Mouse (Mus musculus) ES-E14 (cell line): ENCODE measurements around the gene Tubgcp2. TPM values are rescaled to one million over a fixed set of nuclear protein-coding genes. Genes with fewer than 3 reads are reported as not detected.
A peak's percentile ranks its signal among the peaks of the same experiment; 100 is the strongest.

Source experiments
- DNase-seq: peaks from one replicate; pipeline ENCODE4 v3.0.0-alpha.2; 2013; ENCODE audit warnings: low read depth, low spot score
- H3K27ac ChIP-seq: 2 replicates; pipeline ENCODE4 v1.5.1; 2012; ENCODE audit warnings: low read depth, mild to moderate bottlenecking, low read length, moderate library complexity, mixed read lengths; ENCODE audit not compliant: poor library complexity, insufficient read depth, severe bottlenecking
- H3K36me3 ChIP-seq: 2 replicates; pipeline ENCODE4 v1.6.1; 2012; ENCODE audit warnings: mild to moderate bottlenecking, low read length, moderate library complexity, mixed read lengths; ENCODE audit not compliant: control insufficient read depth, poor library complexity, insufficient read depth, severe bottlenecking
- H3K4me1 ChIP-seq, 2 experiments: fragments of 150-350 bp in 1 of 2; sonication (generic) in 1 of 2; 2 replicates each; pipeline ENCODE4 v1.6.1; 2012; ENCODE audit warnings: low read length in 2 of 2, mild to moderate bottlenecking in 1 of 2, mixed read lengths in 1 of 2; ENCODE audit not compliant: control insufficient read depth in 2 of 2, insufficient read depth in 2 of 2, poor library complexity in 1 of 2
- H3K4me3 ChIP-seq, 2 experiments: fragments of 150-350 bp in 1 of 2; sonication (generic) in 1 of 2; 2 replicates each; pipeline ENCODE4 v1.5.1; 2012; ENCODE audit warnings: low read length in 2 of 2, low read depth in 1 of 2, mild to moderate bottlenecking in 1 of 2, mixed read lengths in 1 of 2; ENCODE audit not compliant: insufficient read depth in 1 of 2, poor library complexity in 1 of 2, severe bottlenecking in 1 of 2
- H3K9ac ChIP-seq: 2 replicates; pipeline ENCODE4 v1.6.1; 2012; ENCODE audit warnings: low read depth, mild to moderate bottlenecking, low read length, mixed read lengths; ENCODE audit not compliant: poor library complexity, insufficient read depth, severe bottlenecking
- H3K9me3 ChIP-seq: fragments of 150-350 bp; sonication (generic); 2 replicates; pipeline ENCODE4 v1.6.1; 2012; ENCODE audit warnings: low read depth, mild to moderate bottlenecking, low read length; ENCODE audit not compliant: control insufficient read depth, insufficient read depth
- CHD2 ChIP-seq: IDR thresholded peaks from 2 replicates; pipeline ENCODE4 v1.6.1; 2014; ENCODE audit warnings: mild to moderate bottlenecking, low read depth, low read length, inconsistent platforms
- HCFC1 ChIP-seq: IDR thresholded peaks from 2 replicates; pipeline ENCODE4 v1.6.1; 2012; ENCODE audit warnings: low read length, inconsistent platforms, borderline replicate concordance; ENCODE audit not compliant: insufficient read depth
- MAFK ChIP-seq: IDR thresholded peaks from 2 replicates; pipeline ENCODE4 v1.6.1; 2014; ENCODE audit warnings: mild to moderate bottlenecking, low read depth, low read length, inconsistent platforms; ENCODE audit not compliant: insufficient read depth
- ZC3H11A ChIP-seq: IDR thresholded peaks from 2 replicates; pipeline ENCODE4 v1.6.1; 2012; ENCODE audit warnings: low read depth, mild to moderate bottlenecking, inconsistent platforms, low read length, borderline replicate concordance
- ZNF384 ChIP-seq: IDR thresholded peaks from 2 replicates; pipeline ENCODE4 v1.6.1; 2012; ENCODE audit warnings: low read depth, low read length, inconsistent platforms
- in situ Hi-C, 2 experiments: fragments of 600-800 bp; cut with MboI; formaldehyde crosslinking; loops; one replicate each; pipeline ENCODE4 v1.15.1; 2025; ENCODE audit warnings: low sequenced_read_pairs in 2 of 2, inconsistent platforms in 1 of 2; ENCODE audit not compliant: unreplicated experiment in 2 of 2
- total RNA-seq: library from RNA; depleted of rRNA; stranded (reverse); fragments of 300-350 nt; gene quantifications from 2 replicates; pipeline ENCODE4 v1.2.3, GENCODE M21; 2012

Gene Tubgcp2
- total RNA-seq, 1 experiment: 28.1 TPM

DNA sequence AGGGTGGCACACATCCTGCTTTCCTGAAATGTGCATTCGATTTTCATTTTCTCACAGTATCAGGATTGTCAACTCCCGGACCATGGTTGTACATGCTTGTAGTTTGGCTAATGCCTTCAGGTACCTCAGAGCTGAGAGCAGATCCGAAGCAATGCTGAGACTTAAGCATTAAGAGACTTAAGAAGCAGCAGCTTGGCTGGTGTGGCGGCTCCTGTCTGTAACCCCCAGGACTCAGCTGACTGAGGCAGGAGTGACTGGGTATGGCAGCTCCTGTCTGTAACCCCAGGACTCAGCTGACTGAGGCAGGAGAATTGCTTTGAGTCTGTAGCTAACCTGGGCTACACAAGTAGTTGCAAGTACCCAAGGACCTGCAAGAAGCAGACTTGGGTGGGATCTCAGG lies 9.1 kb upstream of the Tubgcp2 start:
- TF ChIP-seq ZNF384: no peak
- TF ChIP-seq HCFC1: no peak
- TF ChIP-seq MAFK: no peak
- no peak for TF ChIP-seq CHD2
- TF ChIP-seq ZC3H11A: no peak
- Histone ChIP-seq H3K4me3 (no peak overlapping the region), H3K27ac (no peak overlapping the region), H3K36me3 (no peaks in the 10 kb centered on the region), H3K4me1 (no peaks in the 10 kb centered on the region), H3K9ac (no peak overlapping the region), H3K9me3 (no peaks in the 10 kb centered on the region)
- in situ Hi-C loops: no loop called here
- no peak for DNase-seq

DNA sequence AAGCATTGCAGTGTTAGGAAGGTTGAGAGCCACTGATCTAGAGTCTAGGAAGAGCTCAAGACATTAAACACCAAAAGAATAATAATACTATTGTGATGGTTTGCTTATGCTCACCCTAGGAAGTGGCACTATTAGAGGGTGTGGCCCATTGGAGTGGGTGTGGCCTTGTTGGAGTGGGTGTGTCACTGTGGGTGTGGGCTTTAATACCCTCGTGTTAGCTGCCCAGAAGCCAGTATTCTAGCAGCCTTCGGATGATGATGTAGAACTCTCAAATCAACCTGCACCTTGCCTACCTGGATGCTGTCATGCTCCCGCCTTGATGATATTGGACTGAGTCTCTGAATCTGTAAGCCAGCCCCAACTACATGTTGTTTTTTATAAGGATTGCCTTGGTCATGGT lies 6.3 kb upstream of the Tubgcp2 start:
- Histone ChIP-seq H3K4me3 (no peak overlapping the region), H3K4me1 (no peaks in the 10 kb centered on the region), H3K9me3 (no peaks in the 10 kb centered on the region), H3K36me3 (peaks cover 4% of the 10 kb centered on the region; the same call in 1 of the 2 replicates), H3K9ac (no peak overlapping the region), H3K27ac (no peak overlapping the region)
- in situ Hi-C loops: no loop called here
- no peak for DNase-seq
- TF ChIP-seq HCFC1: no peak
- no peak for TF ChIP-seq ZC3H11A
- no peak for TF ChIP-seq CHD2
- no peak for TF ChIP-seq ZNF384
- no peak for TF ChIP-seq MAFK

DNA sequence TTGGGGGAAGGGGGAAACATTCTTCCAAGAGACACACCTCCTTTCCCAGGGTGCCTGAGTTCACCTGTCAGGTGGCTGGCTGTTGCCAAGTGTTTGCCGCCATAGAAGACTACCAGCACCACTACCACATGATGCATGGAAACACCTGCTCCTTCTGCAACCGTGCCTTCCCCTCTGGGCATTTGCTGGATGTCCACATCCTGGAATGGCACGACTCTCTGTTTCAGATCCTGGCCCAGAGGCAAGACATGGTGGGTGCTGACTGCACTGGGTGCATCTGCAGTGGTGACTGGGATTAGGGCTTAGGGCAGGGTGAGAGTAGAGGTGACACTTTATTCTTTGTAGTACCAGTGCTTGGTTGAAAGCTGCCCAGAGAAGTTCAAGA lies 694 bp upstream of the Tubgcp2 start:
- no peak overlapping the region for H3K27ac ChIP-seq
- H3K36me3 ChIP-seq: peaks cover 14% of the 10 kb centered on the region; the same call in 1 of the 2 replicates
- in situ Hi-C loops: no loop called here
- no peaks in the 10 kb centered on the region for H3K9me3 ChIP-seq
- H3K4me3 ChIP-seq: peak overlapping the region; percentile 89 to 95
- H3K9ac ChIP-seq: no peak overlapping the region
- TF ChIP-seq ZC3H11A (no peak), HCFC1 (no peak), ZNF384 (no peak), CHD2 (no peak), MAFK (no peak)
- no peak for DNase-seq
- H3K4me1 ChIP-seq: peaks cover 0 to 5% of the 10 kb centered on the region in 2 experiments; a peak in 1 of 4 replicates

DNA sequence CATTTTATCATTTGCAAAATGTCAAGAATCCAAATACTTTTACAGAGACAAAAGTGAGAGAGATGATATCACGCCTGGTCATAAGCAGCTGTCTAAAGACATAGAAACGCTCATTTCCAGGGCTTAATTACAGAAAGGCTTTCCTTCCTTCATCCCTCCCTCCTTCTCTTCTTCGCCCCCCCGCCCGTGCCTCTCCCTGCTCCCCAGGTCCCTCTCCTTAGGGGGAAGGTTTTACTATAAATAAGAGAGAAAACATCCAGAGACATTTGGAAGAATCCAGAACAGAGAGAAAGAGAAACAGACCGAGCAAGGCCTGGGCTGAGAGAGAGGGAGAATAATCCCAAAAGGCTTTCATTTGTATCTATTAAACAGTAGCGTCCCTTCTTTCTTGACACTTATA lies 1.0 kb downstream of the Tubgcp2 start:
- TF ChIP-seq CHD2 (no peak), ZNF384 (no peak), ZC3H11A (no peak), MAFK (no peak), HCFC1 (no peak)
- H3K9ac ChIP-seq: peak overlapping the region; percentile 93
- peak overlapping the region; percentile 89 to 95 for H3K4me3 ChIP-seq
- no peak for DNase-seq
- in situ Hi-C loops: no loop called here
- H3K4me1 ChIP-seq: peaks cover 0 to 5% of the 10 kb centered on the region in 2 experiments; a peak in 1 of 4 replicates
- H3K36me3 ChIP-seq: peaks cover 27% of the 10 kb centered on the region
- no peak overlapping the region; the same call in 1 of the 2 replicates for H3K27ac ChIP-seq
- H3K9me3 ChIP-seq: no peaks in the 10 kb centered on the region

DNA sequence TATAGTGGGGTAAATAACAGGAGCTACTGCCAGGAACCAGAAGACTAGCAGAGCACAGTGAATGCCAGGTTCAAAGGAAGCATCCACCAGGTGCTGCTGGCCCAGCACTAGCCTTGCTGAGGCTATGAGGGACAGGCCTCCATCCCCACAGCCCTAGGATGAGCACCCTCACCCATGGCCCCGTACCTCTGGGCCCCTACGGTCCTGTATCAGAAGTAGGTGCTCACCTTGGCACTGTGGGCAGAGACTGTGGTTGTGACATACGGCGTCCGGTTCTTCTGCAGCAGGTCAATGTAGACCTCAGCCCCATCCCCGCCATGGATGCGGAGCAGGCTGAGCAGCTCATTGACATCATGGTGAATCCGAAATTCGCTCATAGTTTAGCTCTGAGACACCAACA lies 3.1 kb downstream of the Tubgcp2 start:
- no peak for DNase-seq
- no peak overlapping the region for H3K4me3 ChIP-seq
- no peak overlapping the region for H3K27ac ChIP-seq
- H3K4me1 ChIP-seq: peaks cover 0 to 5% of the 10 kb centered on the region in 2 experiments; a peak in 1 of 4 replicates
- TF ChIP-seq ZNF384 (no peak), HCFC1 (no peak)
- H3K9me3 ChIP-seq: peaks cover 2% of the 10 kb centered on the region; the same call in 1 of the 2 replicates
- in situ Hi-C loops: no loop called here
- peaks cover 41% of the 10 kb centered on the region for H3K36me3 ChIP-seq
- H3K9ac ChIP-seq: no peak overlapping the region
